Mouse (Mus musculus): ENCODE results near the gene Cd22.
A peak's percentile ranks its signal among the peaks of the same experiment; 100 is the strongest.
"Not testable (repeated sequence)": the region's sequence is repeated elsewhere in the genome, so short reads cannot be mapped to it uniquely, and the experiment has no call there.

Gene Cd22

DNA sequence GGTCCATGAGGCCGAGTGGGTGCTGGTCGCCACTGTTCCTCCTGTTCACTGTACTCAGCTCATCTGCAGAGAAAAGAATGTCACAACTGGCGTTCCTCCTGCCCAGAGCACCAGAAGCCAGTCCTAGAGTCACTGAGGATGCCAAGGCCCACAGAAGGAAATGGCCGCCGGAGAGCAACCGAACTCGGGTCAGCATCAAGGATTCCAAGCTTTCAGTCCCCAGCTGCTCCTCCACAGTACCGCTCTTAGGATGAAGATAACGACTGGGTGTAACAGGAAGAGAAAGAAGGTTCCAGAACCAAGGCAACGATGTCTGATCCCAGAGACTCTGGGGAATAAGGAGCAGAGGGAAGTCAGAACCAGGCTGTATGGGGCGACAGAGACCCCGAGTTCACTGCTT, 18.7 kb downstream of the Cd22 start, which contains the start of gene Ffar1:
Gene Ffar1, minus strand, starts transcription at position 101 of the 400 bp plus-strand sequence.
- DNase-seq (ENCODE audit: low spot score): no peak

DNA sequence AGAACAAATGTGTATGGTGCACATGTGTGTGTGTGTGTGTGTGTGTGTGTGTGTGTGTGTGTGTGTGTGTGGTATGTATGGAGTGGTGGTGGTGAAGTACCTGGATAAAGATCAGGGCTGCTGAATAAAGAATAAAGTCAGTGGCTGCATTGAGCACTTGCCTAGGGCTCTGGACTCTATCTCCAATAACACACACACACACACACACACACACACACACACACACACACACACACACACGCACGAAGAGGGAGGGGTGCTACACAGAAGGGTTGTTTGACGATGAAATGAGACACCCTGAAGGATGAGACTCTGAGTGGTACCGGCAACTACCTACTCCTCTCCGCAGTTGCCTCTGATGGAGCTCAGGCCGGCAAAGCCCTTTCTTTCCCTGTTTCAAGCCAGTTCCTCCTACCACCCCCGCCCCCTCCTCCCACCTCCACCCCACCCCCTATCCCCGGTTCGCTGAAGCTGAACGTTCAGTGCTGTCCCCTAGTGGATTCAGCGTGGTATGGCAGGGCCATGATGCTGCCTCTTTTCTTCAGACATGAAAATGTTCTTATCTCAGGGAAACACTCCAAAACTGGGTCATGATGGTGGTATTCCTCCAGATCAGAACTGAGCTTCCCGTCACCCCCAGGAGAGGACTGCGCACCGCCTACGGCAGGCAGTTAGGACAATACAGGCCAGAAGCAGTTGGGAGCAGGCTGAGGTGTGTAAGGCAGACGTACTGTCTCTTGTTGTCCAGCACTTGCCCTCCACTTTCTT, 20.3 kb downstream of the Cd22 start:
- no peak for DNase-seq (ENCODE audit: low spot score)

DNA sequence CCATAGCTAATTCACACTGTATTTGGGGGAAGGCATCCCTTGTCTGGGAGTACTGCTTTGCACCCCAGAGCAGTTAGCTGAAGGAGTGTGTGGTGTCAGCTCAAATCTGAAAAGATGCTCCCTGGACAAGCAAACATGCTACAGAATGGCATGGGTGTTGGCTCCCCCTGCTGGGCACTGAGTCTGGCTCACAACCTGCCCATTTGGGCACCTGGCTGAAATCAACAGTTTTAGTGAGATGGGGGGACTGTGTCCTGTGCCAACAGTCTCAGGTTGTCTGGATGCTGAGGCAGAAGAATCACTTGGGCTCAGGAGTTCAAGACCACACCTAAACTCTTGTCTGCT, 20.9 kb downstream of the Cd22 start:
- DNase-seq (ENCODE audit: low spot score): peak; percentile 62

DNA sequence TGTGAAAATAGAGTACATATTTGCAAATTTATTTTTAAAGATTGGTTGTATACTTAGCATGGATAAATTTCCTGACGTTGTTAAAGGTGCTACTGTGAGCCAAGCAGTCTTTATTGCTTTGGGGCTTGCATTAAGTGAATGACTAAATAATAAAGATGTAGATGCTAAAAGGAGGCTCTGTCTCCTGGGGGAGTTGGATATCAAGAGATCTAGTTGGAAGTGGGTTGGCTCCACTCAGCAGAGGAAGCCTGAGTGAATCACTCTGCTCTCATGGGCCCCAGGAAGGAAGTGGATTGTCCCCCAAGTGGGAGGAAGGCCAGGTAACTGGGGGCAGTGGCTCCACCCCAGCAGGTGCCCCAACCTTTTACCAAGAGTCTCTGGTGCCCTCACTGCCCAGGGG, 22.4 kb downstream of the Cd22 start:
- DNase-seq (ENCODE audit: low spot score): no peak

DNA sequence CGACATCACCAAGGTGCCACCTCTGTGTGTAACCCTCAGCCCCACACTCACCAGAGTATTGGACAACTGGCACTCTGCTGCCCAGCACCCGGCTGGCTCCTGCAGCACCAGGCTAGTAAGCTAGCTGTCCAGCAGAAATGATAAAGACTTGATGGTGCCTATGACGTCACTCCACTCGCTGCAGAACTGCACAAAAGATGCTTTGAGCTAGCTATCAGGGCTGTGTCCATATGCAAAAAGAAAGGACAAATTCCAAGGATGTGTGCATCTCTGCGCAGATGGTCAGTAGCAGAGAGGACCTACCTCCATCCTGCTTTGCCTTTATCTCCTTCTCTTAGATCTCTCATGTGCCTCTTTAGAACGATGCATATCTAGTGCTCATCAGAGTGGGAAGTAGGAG, 24.1 kb downstream of the Cd22 start, which contains the start of gene Ffar3:
Gene Ffar3, minus strand, starts transcription at position 101 of the 400 bp plus-strand sequence.
- DNase-seq (ENCODE audit: low spot score): no peak

DNA sequence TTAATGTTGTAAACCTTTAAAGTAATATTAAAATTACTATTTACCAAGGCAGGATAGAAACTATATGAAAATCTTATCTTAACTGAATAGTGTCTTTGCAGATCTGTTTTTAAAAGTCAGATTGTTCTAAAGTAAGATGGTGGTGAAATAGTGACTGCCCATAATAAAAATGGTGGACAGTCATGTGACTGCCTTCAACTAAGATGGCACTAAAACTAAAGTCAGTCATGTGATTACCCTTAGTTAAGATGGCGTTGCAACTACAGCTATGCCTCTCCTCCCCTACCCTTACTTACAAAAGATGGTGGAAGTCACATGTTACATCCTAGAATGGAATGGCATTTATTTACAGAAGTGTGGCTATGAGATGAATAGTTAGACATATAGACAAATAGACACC, 28.7 kb downstream of the Cd22 start:
- DNase-seq (ENCODE audit: low spot score): no peak

DNA sequence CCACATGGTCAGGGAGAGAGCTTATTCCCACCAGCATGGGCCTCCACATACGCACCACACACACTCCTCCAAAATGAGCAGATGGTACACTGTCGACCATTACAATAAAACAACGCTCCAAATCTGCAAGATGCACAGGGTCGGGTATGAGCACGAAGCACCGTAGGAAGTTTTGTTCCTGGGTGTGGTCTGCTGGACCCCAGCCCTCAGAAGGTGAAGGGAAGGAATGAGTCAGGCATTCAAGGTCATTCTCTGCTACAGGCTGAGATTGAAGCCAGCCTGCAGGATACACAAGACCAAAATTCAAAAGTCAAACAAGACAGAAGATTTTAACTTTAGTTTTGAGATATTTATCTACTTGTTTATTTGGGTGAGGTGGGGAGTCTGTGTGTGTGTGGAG, 32.2 kb downstream of the Cd22 start:
- DNase-seq (ENCODE audit: low spot score): no peak

DNA sequence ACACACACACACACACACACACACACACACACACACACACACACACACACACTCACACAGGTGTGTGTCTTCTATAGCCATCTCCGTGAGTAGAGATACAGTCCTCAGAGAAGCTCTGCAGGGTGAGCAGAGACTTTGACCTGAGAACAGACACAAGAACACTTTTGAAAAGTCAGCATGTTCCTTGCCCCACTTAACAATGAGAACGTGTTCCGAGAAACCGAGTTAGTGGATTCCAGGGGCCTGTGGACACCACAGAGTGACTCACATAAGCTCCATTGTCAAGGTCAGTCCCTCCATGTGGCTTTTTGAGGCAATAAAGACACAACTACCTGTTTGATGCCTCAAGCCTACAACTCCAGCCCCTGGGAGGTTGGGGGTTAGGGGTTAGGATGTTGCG, 32.8 kb downstream of the Cd22 start:
- DNase-seq (ENCODE audit: low spot score): no peak

DNA sequence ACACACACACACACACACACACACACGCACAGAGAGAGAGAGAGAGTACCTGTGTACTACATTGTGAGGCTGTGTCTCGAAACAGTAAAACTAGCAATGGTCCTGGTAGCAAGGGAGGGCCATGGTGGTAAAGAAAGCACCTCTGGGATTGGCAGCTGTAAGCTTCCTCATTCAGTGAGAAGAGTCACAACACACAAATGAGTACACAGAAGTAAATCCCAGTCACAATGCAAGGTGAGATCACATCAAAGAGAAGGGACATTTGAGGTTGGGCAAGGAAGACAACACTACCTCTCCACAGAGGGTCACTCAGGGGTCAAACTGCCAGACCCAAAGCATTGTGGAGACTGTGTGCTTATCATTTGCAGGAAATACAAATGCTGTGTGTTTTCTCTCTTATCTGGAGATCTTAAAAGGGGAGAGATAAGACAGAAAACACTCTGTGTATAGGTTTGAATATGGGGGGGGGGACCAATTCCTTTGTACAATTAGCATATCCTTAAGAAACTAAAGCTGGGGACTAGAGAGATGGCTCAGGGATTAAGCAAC, 33.6 kb downstream of the Cd22 start:
- DNase-seq (ENCODE audit: low spot score): no peak

DNA sequence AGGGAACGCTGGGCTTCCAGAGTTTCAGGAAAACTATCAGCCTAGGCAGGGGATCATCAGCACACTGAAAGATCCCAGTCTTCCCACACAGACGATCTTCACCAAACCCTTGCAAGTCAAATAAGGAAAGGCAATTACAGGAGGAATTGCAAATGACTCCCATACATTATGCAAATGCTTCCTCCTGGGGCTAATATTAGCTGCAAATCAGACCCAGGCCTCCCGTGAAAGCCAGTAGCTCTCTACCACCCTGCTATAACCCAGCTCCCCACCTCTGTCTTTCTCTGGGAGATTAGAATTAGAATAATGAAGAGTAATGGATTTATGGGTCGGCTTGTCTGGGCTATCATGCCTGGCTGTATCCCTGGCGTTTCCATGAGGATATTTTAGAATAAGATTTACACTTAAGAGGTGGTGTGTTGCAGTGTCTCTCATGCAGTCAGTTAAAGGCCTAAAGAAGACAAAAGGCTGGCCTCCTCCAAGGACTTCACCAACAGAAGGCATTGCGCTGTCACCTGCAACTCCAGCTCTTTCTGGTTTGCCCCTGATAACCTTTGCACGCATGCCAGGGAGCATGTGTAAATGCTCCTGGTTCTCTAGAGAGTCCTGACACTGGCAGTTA, 35.4 kb downstream of the Cd22 start:
- DNase-seq (ENCODE audit: low spot score): no peak

DNA sequence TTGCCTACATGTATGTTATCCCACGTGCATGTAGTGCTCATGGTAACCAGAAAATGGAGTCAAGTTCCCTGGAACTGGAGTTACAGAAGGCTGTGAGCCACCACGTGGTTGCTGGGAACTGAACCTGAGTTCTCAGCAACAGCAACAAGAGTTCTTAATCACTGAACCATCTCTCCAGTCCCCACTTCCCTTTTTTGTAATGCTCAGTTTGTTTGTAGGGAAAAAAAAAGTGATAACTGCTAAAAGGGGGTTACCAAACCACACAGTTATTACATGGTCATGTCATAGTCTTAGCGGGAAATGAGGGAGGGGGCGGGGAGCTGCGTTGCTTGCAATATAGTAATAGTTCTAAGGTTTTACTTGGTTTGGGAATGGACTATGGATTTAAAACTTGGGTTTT, 38.0 kb downstream of the Cd22 start:
- DNase-seq (ENCODE audit: low spot score): no peak

DNA sequence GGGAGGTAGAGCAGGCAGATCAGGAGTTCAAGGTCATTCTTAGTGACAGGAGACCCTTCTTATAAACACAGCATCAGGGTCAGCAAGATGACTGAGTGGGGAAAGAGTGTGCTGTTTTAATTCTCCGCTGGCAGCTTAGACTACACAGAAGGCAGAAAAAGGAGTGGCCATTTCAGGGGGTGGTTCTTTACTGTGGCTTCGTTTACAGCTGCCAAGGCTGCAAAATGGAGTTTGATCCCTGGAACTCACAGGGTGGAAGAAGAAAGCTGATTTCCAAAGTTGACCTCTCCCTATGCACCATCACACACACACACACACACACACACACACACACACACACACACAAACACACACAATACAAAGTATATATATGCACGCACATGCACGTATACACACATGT, 38.8 kb downstream of the Cd22 start:
- no peak for DNase-seq (ENCODE audit: low spot score)

DNA sequence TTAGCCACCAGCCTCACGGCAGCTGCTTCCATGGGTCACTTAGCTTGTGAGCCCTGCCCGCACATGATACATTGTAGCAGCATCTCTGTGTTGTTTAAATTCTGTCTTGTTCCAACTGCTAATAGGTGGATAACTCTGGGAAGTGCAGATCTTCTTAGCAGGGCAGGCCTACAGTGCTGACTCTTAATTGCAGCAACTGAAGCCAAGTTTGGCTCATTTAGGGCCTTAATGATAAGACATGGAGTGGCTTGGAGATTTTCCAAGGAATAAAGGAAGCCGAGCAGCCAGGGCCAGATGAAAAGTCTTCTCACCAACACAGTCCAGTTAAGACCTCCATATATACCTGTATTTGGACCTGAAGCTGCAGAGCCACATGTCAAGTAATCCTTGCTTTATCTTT, 39.8 kb downstream of the Cd22 start:
- DNase-seq (ENCODE audit: low spot score): no peak

DNA sequence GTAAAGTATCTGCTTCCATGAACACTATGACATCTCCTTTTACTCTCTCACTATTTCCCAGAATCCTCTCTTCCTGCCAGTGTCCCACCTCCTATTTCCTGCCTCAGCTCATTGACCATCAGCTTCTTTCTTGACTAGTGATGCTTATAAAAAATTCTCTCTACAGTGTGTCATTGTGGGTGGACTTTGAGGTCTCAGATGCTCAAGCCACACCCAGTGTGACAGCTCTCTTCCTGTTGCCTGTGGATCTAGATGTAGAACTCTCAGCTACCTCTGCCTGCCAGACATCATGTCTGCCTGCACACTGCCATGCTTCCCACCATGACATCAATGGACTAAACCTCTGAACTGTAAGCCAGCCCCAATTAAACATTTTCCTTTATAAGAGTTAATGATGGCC, 42.9 kb downstream of the Cd22 start:
- DNase-seq (ENCODE audit: low spot score): no peak

DNA sequence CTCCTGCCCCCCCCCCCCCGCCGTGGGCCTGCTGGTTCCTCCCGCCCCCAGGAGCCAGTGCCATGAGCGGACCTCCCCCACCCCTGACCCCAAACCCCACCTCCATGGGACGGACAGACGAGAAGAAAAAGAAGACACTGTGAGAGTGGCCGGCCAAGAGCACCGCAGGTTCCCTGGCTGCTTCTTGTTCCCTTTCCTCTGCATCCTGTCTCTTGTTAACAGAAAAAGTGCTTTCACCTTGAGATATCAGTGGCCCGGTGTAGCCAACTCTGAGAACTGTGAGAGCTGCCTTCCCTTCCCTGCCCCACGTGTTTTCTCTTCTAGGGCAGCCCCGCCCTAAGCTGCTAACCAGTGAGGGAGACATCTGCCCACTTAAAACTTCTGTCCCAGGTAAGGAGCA, 47.5 kb downstream of the Cd22 start:
- not testable (repeated sequence) for DNase-seq (ENCODE audit: low spot score)

DNA sequence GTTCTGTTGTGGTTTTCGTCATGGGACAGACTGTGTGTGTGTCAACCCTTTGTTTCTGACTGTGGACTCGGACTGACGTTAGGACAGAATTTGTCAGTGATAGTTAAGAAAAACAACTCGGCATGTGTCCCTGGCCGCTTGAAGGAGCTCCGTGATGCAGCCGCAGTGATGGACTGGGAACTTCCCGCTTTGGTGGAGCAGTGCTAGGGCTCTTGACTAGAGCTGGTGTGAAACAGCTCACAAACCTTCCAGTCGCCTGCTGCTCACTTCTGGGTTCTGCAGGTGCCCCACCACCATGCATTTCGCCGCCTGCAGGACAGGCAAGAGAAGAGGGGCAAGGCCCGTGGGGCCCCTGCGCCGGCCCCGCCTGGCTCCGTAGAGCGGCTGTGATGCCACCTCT, 47.9 kb downstream of the Cd22 start:
- DNase-seq (ENCODE audit: low spot score): no peak

DNA sequence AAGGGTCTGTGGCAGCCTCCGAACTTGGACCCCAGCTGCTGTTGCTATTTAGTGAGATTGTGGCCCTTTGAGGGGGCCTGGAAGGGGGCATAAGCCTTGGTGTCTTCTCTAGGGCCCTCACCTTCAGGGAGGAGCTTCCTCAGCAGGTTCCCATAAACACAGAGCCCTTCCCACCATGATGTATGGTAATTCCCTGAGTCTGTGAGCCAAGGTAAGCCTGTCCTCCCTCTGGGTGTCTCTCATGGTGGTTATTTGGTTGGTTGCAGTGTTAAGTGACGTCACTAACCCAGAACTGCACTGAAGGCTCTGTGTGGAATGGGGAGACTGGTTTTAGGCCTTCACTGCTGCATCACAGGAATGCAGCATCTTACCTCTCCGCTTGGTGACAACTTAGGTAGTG, 50.7 kb downstream of the Cd22 start:
- DNase-seq (ENCODE audit: low spot score): no peak

DNA sequence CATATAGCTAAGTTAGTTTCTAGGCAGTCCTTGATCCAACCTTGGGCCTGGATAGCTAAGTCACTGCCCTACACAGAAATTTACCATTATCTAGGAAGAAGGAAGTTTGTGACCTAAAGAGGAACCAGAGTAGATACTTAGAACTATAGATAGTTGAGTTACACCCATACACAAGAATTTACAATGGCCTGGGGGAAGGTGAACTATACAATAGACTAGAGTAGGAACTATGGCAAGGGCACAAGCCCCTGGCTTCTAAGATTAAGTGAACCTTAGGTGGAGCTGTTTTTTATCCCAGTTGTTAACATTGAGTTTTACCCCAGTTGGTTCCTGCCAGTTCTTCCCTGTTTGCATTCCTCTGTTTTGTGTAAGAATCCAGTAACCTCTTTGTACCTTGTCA, 51.3 kb downstream of the Cd22 start:
- not testable (repeated sequence) for DNase-seq (ENCODE audit: low spot score)

DNA sequence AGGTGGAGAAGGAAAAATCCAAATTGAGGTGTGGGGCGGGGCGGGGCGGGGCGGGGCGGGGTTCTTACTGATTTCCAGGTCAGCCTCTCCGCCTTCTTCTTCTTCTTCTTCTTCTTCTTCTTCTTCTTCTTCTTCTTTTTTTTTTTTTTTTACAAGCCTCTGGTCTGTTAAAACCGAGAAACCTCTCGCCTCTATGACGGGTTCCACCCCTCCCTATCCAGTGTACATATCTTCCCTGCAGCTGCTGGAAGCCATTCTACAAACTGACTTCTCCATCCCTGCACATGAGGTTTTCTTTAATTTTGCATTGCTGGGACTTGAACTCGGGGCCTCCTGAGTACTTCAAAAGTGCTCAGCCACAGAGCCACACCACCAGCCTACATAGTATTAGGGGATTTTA, 53.5 kb downstream of the Cd22 start:
- DNase-seq (ENCODE audit: low spot score): no peak

DNA sequence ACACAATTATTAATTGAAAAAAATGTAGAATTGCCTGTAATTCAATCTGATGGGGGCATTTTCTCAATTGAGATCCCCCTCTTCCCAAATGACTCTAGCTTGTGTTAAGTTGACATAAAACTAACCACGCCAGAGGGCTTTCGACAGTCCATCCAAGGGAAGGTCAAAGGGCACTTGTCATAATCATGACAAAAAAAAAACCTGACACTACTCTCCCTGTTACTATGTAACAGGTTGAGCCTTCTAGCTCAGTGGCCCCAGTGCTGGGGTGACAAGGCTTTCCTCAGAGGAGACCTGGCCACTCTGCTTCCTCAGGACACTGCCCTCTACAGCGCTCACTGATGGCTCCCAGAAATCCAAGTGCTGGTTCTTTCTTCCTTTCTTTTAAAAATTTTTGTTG, 55.8 kb downstream of the Cd22 start:
- DNase-seq (ENCODE audit: low spot score): no peak

DNA sequence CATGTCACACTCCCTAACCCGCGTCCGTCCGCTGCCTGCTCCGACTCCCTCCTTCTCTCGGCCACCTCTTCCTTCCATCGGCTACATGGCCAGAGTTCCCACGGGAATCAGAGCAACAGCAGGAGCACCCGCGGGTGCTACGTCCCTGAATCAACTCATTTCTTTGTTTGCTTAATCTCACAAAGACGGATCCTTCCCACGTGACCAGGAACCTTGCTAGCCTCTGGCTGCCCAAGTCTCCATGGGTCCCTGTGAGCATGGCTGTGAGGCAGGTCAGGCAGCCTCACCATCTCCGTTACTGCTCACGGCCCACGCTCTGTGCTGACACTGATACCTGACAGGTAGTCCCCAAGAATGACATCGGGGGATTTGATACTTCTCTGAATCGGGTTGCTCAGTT, 56.5 kb downstream of the Cd22 start, which contains the start of gene Ffar2:
Gene Ffar2, minus strand, starts transcription at position 101 of the 400 bp plus-strand sequence.
- no peak for DNase-seq (ENCODE audit: low spot score)

DNA sequence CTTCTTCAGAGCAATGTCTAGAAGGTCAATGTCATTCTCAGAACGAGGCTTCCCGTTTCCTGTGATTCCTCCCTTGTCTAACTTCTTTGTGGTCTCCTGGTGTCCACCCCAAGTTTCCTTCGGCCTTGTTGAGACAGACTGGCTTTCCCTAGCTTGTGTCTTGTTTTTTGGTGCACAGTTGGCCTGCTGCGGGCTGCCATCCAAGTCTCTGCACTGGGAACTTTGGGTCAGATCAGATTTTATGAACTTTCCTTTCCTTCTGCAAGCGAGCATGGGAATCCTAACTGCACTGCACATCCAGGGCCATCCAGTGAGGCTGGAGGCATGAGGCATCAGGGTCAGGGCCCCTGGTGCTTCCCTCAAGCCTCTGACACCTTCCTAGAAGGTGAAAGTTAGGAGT, 58.6 kb downstream of the Cd22 start:
- no peak for DNase-seq (ENCODE audit: low spot score)

DNA sequence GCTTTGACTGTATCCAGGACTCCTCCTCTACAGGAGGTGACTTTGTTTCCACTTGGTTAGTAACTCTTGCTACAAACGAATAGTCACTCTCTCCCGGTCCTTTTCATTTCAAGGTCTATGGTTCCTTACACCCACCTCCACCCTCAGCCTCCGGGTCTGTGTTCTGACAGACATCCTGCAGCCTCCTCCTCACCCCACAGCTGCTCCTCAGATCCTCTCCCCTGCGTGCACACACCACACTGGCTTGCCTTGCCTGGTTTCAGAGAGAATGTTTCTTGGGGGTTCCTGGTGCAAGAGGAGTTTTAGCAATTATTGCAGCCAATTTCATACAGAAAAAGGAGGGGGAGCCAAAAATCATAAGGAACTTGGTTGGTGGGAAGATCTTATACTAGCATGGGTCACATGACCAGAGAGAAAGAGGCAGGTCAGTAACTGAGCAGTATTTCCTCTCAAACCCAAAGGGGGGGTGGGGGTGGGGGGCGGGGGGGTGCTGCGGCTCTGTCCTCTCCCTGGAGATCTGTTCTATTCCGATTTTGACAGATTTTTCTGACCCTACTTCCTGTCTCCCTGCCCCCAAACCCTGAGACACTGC, 59.2 kb downstream of the Cd22 start:
- no peak for DNase-seq (ENCODE audit: low spot score)

Data from spleen, adult 12 weeks (tissue).